Mouse (Mus musculus): ENCODE measurements around the gene Ube2e2. TPM values are rescaled to one million over a fixed set of nuclear protein-coding genes. Genes with fewer than 3 reads are reported as not detected.
"Not testable (repeated sequence)": the region's sequence is repeated elsewhere in the genome, so short reads cannot be mapped to it uniquely, and the experiment has no call there.

Ube2e2 gene
- total and polyA plus RNA-seq, 2 experiments from 2014 or later = 84.5 to 167 TPM

- DNase-seq (ENCODE audit: low spot score) (no peak), ATAC-seq (ENCODE audit: low FRiP score) (no peak)
- Histone ChIP-seq H3K36me3 (ENCODE audit: insufficient read depth, low read length) (no peaks in the 10 kb centered on the region), H3K27me3 (ENCODE audit: insufficient read depth, low read length) (no peaks in the 10 kb centered on the region), H3K4me2 (ENCODE audit: low read depth, low read length, poor library complexity, severe bottlenecking) (no peak overlapping the region), H3K27ac (ENCODE audit: low read depth, low read length) (no peak overlapping the region), H3K9me3 (ENCODE audit: low read length) (no peaks in the 10 kb centered on the region), H3K4me3 (ENCODE audit: low read depth, low read length) (no peak overlapping the region), H3K4me1 (ENCODE audit: insufficient read depth, low read length) (no peaks in the 10 kb centered on the region), H3K9ac (replicated peaks; ENCODE audit: low read length, poor library complexity, severe bottlenecking) (no peak overlapping the region)
- TF ChIP-seq CTCF (IDR thresholded peaks at IDR 0.05) = no peak
- 94% methylated on average over 2 of the region's 2 CpGs for WGBS
These were observed 173.2 kb downstream of the Ube2e2 start for GRCm38 (mm10) chr14:18720601-18721591.

- Histone ChIP-seq H3K27me3 (ENCODE audit: insufficient read depth, low read length) (no peaks in the 10 kb centered on the region), H3K4me2 (ENCODE audit: low read depth, low read length, poor library complexity, severe bottlenecking) (no peak overlapping the region), H3K36me3 (ENCODE audit: insufficient read depth, low read length) (no peaks in the 10 kb centered on the region), H3K4me1 (ENCODE audit: insufficient read depth, low read length) (no peaks in the 10 kb centered on the region), H3K27ac (ENCODE audit: low read depth, low read length) (no peak overlapping the region), H3K9me3 (ENCODE audit: low read length) (no peaks in the 10 kb centered on the region), H3K4me3 (ENCODE audit: low read depth, low read length) (no peak overlapping the region), H3K9ac (replicated peaks; ENCODE audit: low read length, poor library complexity, severe bottlenecking) (no peak overlapping the region)
- ATAC-seq (ENCODE audit: low FRiP score) (peak; percentile 34; the same call in 1 of the 2 replicates), DNase-seq (ENCODE audit: low spot score) (no peak)
- TF ChIP-seq CTCF (IDR thresholded peaks at IDR 0.05) = no peak
- WGBS = 94% methylated on average over 1 of the region's 1 CpGs
These were observed 177.1 kb downstream of the Ube2e2 start for GRCm38 (mm10) chr14:18716970-18717369.

- H3K9me3 ChIP-seq (ENCODE audit: low read length) = 0 out of 2 replicates have a peak, but pooled peaks cover 4% of the 10 kb centered on the region
- no peaks in the 10 kb centered on the region for H3K4me1 ChIP-seq (ENCODE audit: insufficient read depth, low read length)
- no peak overlapping the region for H3K4me3 ChIP-seq (ENCODE audit: low read depth, low read length)
- ATAC-seq (ENCODE audit: low FRiP score) = no peak
- no peak for TF ChIP-seq CTCF (IDR thresholded peaks at IDR 0.05)
- H3K27me3 ChIP-seq (ENCODE audit: insufficient read depth, low read length) = no peaks in the 10 kb centered on the region
- no peak for DNase-seq (ENCODE audit: low spot score)
- no peak overlapping the region for H3K4me2 ChIP-seq (ENCODE audit: low read depth, low read length, poor library complexity, severe bottlenecking)
- H3K27ac ChIP-seq (ENCODE audit: low read depth, low read length) = no peak overlapping the region
- WGBS = 93% methylated on average over 1 of the region's 1 CpGs
- H3K9ac ChIP-seq (replicated peaks; ENCODE audit: low read length, poor library complexity, severe bottlenecking) = no peak overlapping the region
- H3K36me3 ChIP-seq (ENCODE audit: insufficient read depth, low read length) = no peaks in the 10 kb centered on the region
These were observed 178.5 kb downstream of the Ube2e2 start for GRCm38 (mm10) chr14:18715529-18715928.

GRCm38 (mm10) chr14:18697662-18698225 is 196.3 kb downstream of the Ube2e2 start:
- WGBS = 67% methylated on average over 4 of the region's 4 CpGs
- no peak for TF ChIP-seq CTCF (IDR thresholded peaks at IDR 0.05)
- Histone ChIP-seq H3K27me3 (ENCODE audit: insufficient read depth, low read length) (no peaks in the 10 kb centered on the region), H3K36me3 (ENCODE audit: insufficient read depth, low read length) (no peaks in the 10 kb centered on the region), H3K4me1 (ENCODE audit: insufficient read depth, low read length) (no peaks in the 10 kb centered on the region), H3K4me2 (ENCODE audit: low read depth, low read length, poor library complexity, severe bottlenecking) (no peak overlapping the region), H3K9ac (replicated peaks; ENCODE audit: low read length, poor library complexity, severe bottlenecking) (no peak overlapping the region), H3K4me3 (ENCODE audit: low read depth, low read length) (no peak overlapping the region), H3K27ac (ENCODE audit: low read depth, low read length) (no peak overlapping the region), H3K9me3 (ENCODE audit: low read length) (no peaks in the 10 kb centered on the region)
- ATAC-seq (ENCODE audit: low FRiP score) = no peak
- DNase-seq (ENCODE audit: low spot score) = no peak

- H3K36me3 ChIP-seq (ENCODE audit: insufficient read depth, low read length); H3K27ac ChIP-seq (ENCODE audit: low read depth, low read length); H3K4me2 ChIP-seq (ENCODE audit: low read depth, low read length, poor library complexity, severe bottlenecking); ATAC-seq (ENCODE audit: low FRiP score); H3K4me3 ChIP-seq (ENCODE audit: low read depth, low read length); H3K9me3 ChIP-seq (ENCODE audit: low read length); DNase-seq (ENCODE audit: low spot score); H3K9ac ChIP-seq (replicated peaks; ENCODE audit: low read length, poor library complexity, severe bottlenecking); H3K27me3 ChIP-seq (ENCODE audit: insufficient read depth, low read length); H3K4me1 ChIP-seq (ENCODE audit: insufficient read depth, low read length): not testable (repeated sequence)
These were observed 197.6 kb downstream of the Ube2e2 start for GRCm38 (mm10) chr14:18696418-18696817.
